Mouse (Mus musculus): Measurements from ENCODE around the gene Zwilch. TPM values are rescaled to one million over a fixed set of nuclear protein-coding genes. Genes with fewer than 3 reads are reported as not detected.
A peak's percentile ranks its signal among the peaks of the same experiment; 100 is the strongest.
"Not testable (repeated sequence)": the region's sequence is repeated elsewhere in the genome, so short reads cannot be mapped to it uniquely, and the experiment has no call there.

Zwilch gene
- polyA plus RNA-seq, 1 experiment from 2014 or later, result 32.5 TPM

GRCm38 (mm10) chr9:64126121-64126520 is 46.8 kb downstream of the Zwilch start:
- no peak for ATAC-seq (ENCODE audit: insufficient number of reproducible peaks, insufficient read depth, low FRiP score, low TSS enrichment, low read depth)
- H3K9me3 ChIP-seq, result no peaks in the 10 kb centered on the region
- peaks cover 10% of the 10 kb centered on the region; the same call in 1 of the 2 replicates for H3K4me1 ChIP-seq (replicated peaks)
- H3K9ac ChIP-seq (replicated peaks), result no peak overlapping the region
- H3K4me3 ChIP-seq (replicated peaks), result no peak overlapping the region
- H3K27me3 ChIP-seq, result no peaks in the 10 kb centered on the region
- no peaks in the 10 kb centered on the region for H3K36me3 ChIP-seq
- WGBS, result 56% methylated on average over 12 of the region's 12 CpGs
- H3K4me2 ChIP-seq, result no peak overlapping the region
- H3K27ac ChIP-seq, result no peak overlapping the region

GRCm38 (mm10) chr9:64125307-64125706 is 47.6 kb downstream of the Zwilch start:
- Histone ChIP-seq H3K9ac (replicated peaks) (0 out of 2 replicates have a peak overlapping the region, but pooled peaks have one; percentile 19), H3K27ac (no peak overlapping the region), H3K9me3 (no peaks in the 10 kb centered on the region), H3K4me3 (replicated peaks) (no peak overlapping the region), H3K36me3 (no peaks in the 10 kb centered on the region), H3K27me3 (no peaks in the 10 kb centered on the region), H3K4me1 (replicated peaks) (peaks cover 10% of the 10 kb centered on the region; the same call in 1 of the 2 replicates), H3K4me2 (no peak overlapping the region)
- 56% methylated on average over 3 of the region's 3 CpGs for WGBS
- no peak for ATAC-seq (ENCODE audit: insufficient number of reproducible peaks, insufficient read depth, low FRiP score, low TSS enrichment, low read depth)

- not testable (repeated sequence) for H3K4me1 ChIP-seq (replicated peaks); H3K9me3 ChIP-seq; H3K9ac ChIP-seq (replicated peaks); H3K4me3 ChIP-seq (replicated peaks); H3K36me3 ChIP-seq; H3K27ac ChIP-seq; H3K27me3 ChIP-seq; H3K4me2 ChIP-seq; ATAC-seq (ENCODE audit: insufficient number of reproducible peaks, insufficient read depth, low FRiP score, low TSS enrichment, low read depth)
- WGBS, result 76% methylated on average over 3 of the region's 3 CpGs
Observed at GRCm38 (mm10) chr9:64124846-64125245, 48.1 kb downstream of the Zwilch start.

GRCm38 (mm10) chr9:64122601-64123000 is 50.3 kb downstream of the Zwilch start:
- ATAC-seq (ENCODE audit: insufficient number of reproducible peaks, insufficient read depth, low FRiP score, low TSS enrichment, low read depth), result no peak
- Histone ChIP-seq H3K27me3 (no peaks in the 10 kb centered on the region), H3K9me3 (no peaks in the 10 kb centered on the region), H3K4me1 (replicated peaks) (peaks cover 10% of the 10 kb centered on the region; the same call in 1 of the 2 replicates), H3K36me3 (no peaks in the 10 kb centered on the region), H3K9ac (replicated peaks) (no peak overlapping the region), H3K27ac (no peak overlapping the region), H3K4me3 (replicated peaks) (no peak overlapping the region), H3K4me2 (no peak overlapping the region)
- 91% methylated on average over 10 of the region's 10 CpGs for WGBS

GRCm38 (mm10) chr9:64120584-64121277 is 52.2 kb downstream of the Zwilch start:
- 42% methylated on average over 11 of the region's 11 CpGs for WGBS
- no peak overlapping the region for H3K4me2 ChIP-seq
- no peaks in the 10 kb centered on the region for H3K9me3 ChIP-seq
- no peak overlapping the region for H3K4me3 ChIP-seq (replicated peaks)
- H3K27ac ChIP-seq, result no peak overlapping the region
- H3K27me3 ChIP-seq, result no peaks in the 10 kb centered on the region
- no peaks in the 10 kb centered on the region for H3K36me3 ChIP-seq
- no peak for ATAC-seq (ENCODE audit: insufficient number of reproducible peaks, insufficient read depth, low FRiP score, low TSS enrichment, low read depth)
- no peak overlapping the region for H3K9ac ChIP-seq (replicated peaks)
- peaks cover 5% of the 10 kb centered on the region; the same call in 1 of the 2 replicates for H3K4me1 ChIP-seq (replicated peaks)

- Histone ChIP-seq H3K36me3 (no peaks in the 10 kb centered on the region), H3K9me3 (no peaks in the 10 kb centered on the region), H3K4me3 (replicated peaks) (no peak overlapping the region), H3K9ac (replicated peaks) (no peak overlapping the region), H3K4me1 (replicated peaks) (no peaks in the 10 kb centered on the region), H3K27me3 (no peaks in the 10 kb centered on the region), H3K27ac (no peak overlapping the region), H3K4me2 (no peak overlapping the region)
- WGBS, result 29% methylated on average over 8 of the region's 8 CpGs
- no peak for ATAC-seq (ENCODE audit: insufficient number of reproducible peaks, insufficient read depth, low FRiP score, low TSS enrichment, low read depth)
Observed at GRCm38 (mm10) chr9:64119898-64120297, 53.0 kb downstream of the Zwilch start.

GRCm38 (mm10) chr9:64116876-64117275 is 56.0 kb downstream of the Zwilch start, which contains the start of gene Lctl:
TSS of gene Lctl (plus strand) at chr9:64117147.
- H3K4me3 ChIP-seq (replicated peaks), result no peak within 1 kb of the TSS
- no peak within 1 kb of the TSS for H3K9ac ChIP-seq (replicated peaks)
- H3K9me3 ChIP-seq, result no peaks in the 10 kb centered on the region
- H3K36me3 ChIP-seq, result no peaks in the 10 kb centered on the region
- no peak for ATAC-seq (ENCODE audit: insufficient number of reproducible peaks, insufficient read depth, low FRiP score, low TSS enrichment, low read depth)
- no peak within 1 kb of the TSS for H3K4me2 ChIP-seq
- no peaks in the 10 kb centered on the region for H3K4me1 ChIP-seq (replicated peaks)
- WGBS, result 80% methylated on average over 3 of the region's 3 CpGs
- no peak within 1 kb of the TSS for H3K27ac ChIP-seq
- H3K27me3 ChIP-seq, result no peaks in the 10 kb centered on the region

- ATAC-seq (ENCODE audit: insufficient number of reproducible peaks, insufficient read depth, low FRiP score, low TSS enrichment, low read depth), result no peak
Observed at GRCm38 (mm10) chr9:64115756-64116155, 57.1 kb downstream of the Zwilch start.

GRCm38 (mm10) chr9:64114646-64115045 is 58.3 kb downstream of the Zwilch start:
- Histone ChIP-seq H3K9me3 (no peaks in the 10 kb centered on the region), H3K36me3 (no peaks in the 10 kb centered on the region), H3K27me3 (no peaks in the 10 kb centered on the region), H3K4me3 (replicated peaks) (no peak overlapping the region), H3K4me2 (no peak overlapping the region), H3K4me1 (replicated peaks) (no peaks in the 10 kb centered on the region), H3K9ac (replicated peaks) (no peak overlapping the region), H3K27ac (no peak overlapping the region; the same call in 1 of the 2 replicates)
- ATAC-seq (ENCODE audit: insufficient number of reproducible peaks, insufficient read depth, low FRiP score, low TSS enrichment, low read depth), result no peak
- WGBS, result 20% methylated on average over 2 of the region's 2 CpGs

More at GRCm38 (mm10) chr9:64115756-64116155, 57.1 kb downstream of the Zwilch start:
- no peaks in the 10 kb centered on the region for H3K4me1 ChIP-seq (replicated peaks)
- H3K27ac ChIP-seq, result no peak overlapping the region
- no peaks in the 10 kb centered on the region for H3K27me3 ChIP-seq
- H3K9me3 ChIP-seq, result no peaks in the 10 kb centered on the region
- no peak overlapping the region for H3K9ac ChIP-seq (replicated peaks)
- no peak overlapping the region for H3K4me2 ChIP-seq
- WGBS, result 85% methylated on average over 6 of the region's 6 CpGs
- no peaks in the 10 kb centered on the region for H3K36me3 ChIP-seq
- no peak overlapping the region for H3K4me3 ChIP-seq (replicated peaks)

GRCm38 (mm10) chr9:64110502-64110901 is 62.4 kb downstream of the Zwilch start:
- WGBS, result 96% methylated on average over 16 of the region's 16 CpGs
- ATAC-seq (ENCODE audit: insufficient number of reproducible peaks, insufficient read depth, low FRiP score, low TSS enrichment, low read depth), result no peak
- Histone ChIP-seq H3K4me2 (no peak overlapping the region), H3K4me3 (replicated peaks) (no peak overlapping the region), H3K27me3 (no peaks in the 10 kb centered on the region), H3K9ac (replicated peaks) (no peak overlapping the region), H3K4me1 (replicated peaks) (no peaks in the 10 kb centered on the region), H3K36me3 (no peaks in the 10 kb centered on the region), H3K27ac (no peak overlapping the region), H3K9me3 (no peaks in the 10 kb centered on the region)

GRCm38 (mm10) chr9:64105301-64105700 is 67.6 kb downstream of the Zwilch start:
- 80% methylated on average over 6 of the region's 6 CpGs for WGBS
- Histone ChIP-seq H3K4me1 (replicated peaks) (no peaks in the 10 kb centered on the region), H3K27me3 (no peaks in the 10 kb centered on the region), H3K4me2 (no peak overlapping the region), H3K9me3 (no peaks in the 10 kb centered on the region), H3K36me3 (no peaks in the 10 kb centered on the region), H3K4me3 (replicated peaks) (no peak overlapping the region), H3K9ac (replicated peaks) (no peak overlapping the region), H3K27ac (no peak overlapping the region)
- ATAC-seq (ENCODE audit: insufficient number of reproducible peaks, insufficient read depth, low FRiP score, low TSS enrichment, low read depth), result no peak

GRCm38 (mm10) chr9:64100442-64100841 is 72.5 kb downstream of the Zwilch start:
- H3K27ac ChIP-seq, result no peak overlapping the region
- WGBS, result 4% methylated on average over 4 of the region's 4 CpGs
- no peaks in the 10 kb centered on the region for H3K4me1 ChIP-seq (replicated peaks)
- H3K9ac ChIP-seq (replicated peaks), result no peak overlapping the region
- H3K36me3 ChIP-seq, result no peaks in the 10 kb centered on the region
- H3K4me3 ChIP-seq (replicated peaks), result no peak overlapping the region
- no peak for ATAC-seq (ENCODE audit: insufficient number of reproducible peaks, insufficient read depth, low FRiP score, low TSS enrichment, low read depth)
- no peak overlapping the region for H3K4me2 ChIP-seq
- no peaks in the 10 kb centered on the region for H3K27me3 ChIP-seq
- H3K9me3 ChIP-seq, result no peaks in the 10 kb centered on the region
